Mouse (Mus musculus) stomach, postnatal 0 days (tissue): Measurements from ENCODE around the gene Map2k6. TPM values are rescaled to one million over a fixed set of nuclear protein-coding genes. Genes with fewer than 3 reads are reported as not detected.
A peak's percentile ranks its signal among the peaks of the same experiment; 100 is the strongest.

Experiments used
- ATAC-seq: fragments of 200-750 bp; cut with Nextera tagmentation; 2 replicates; pipeline ENCODE4 v1.8.0; 2017; ENCODE audit not compliant: low FRiP score, low TSS enrichment
- DNase-seq: peaks from one replicate; pipeline ENCODE4 v3.0.0-alpha.2; 2016; ENCODE audit warnings: low spot score
- H3K27ac ChIP-seq: fragments of 300-500 bp; sonication (generic); replicated peaks from 2 replicates; pipeline ENCODE4 v1.5.1; 2014; ENCODE audit warnings: mild to moderate bottlenecking, control low read depth
- H3K27me3 ChIP-seq: fragments of 300-500 bp; sonication (generic); 2 replicates; pipeline ENCODE4 v1.6.1; 2014; ENCODE audit warnings: low read length; ENCODE audit not compliant: control insufficient read depth, insufficient read depth
- H3K36me3 ChIP-seq: fragments of 300-500 bp; sonication (generic); 2 replicates; pipeline ENCODE4 v1.6.1; 2014; ENCODE audit warnings: low read length, mixed read lengths; ENCODE audit not compliant: control insufficient read depth, insufficient read depth
- H3K4me1 ChIP-seq: fragments of 300-500 bp; sonication (generic); replicated peaks from 2 replicates; pipeline ENCODE4 v1.6.1; 2014; ENCODE audit warnings: antibody characterized with exemption; ENCODE audit not compliant: control insufficient read depth, insufficient read depth
- H3K4me2 ChIP-seq: fragments of 300-500 bp; sonication (generic); replicated peaks from 2 replicates; pipeline ENCODE4 v1.6.1; 2014; ENCODE audit warnings: low read depth, mild to moderate bottlenecking, control low read depth, moderate library complexity
- H3K4me3 ChIP-seq: fragments of 300-500 bp; sonication (generic); 2 replicates; pipeline ENCODE4 v1.5.1; 2014; ENCODE audit warnings: low read depth, low read length, control low read depth
- H3K9ac ChIP-seq: fragments of 300-500 bp; sonication (generic); 2 replicates; pipeline ENCODE4 v1.6.1; 2014; ENCODE audit warnings: mild to moderate bottlenecking, low read length, control low read depth, mixed read lengths
- H3K9me3 ChIP-seq: fragments of 300-500 bp; sonication (generic); 2 replicates; pipeline ENCODE4 v1.6.1; 2016; ENCODE audit warnings: low read length; ENCODE audit not compliant: control insufficient read depth
- CTCF ChIP-seq: IDR thresholded peaks from 2 replicates; pipeline ENCODE4 v1.5.1; 2016; ENCODE audit warnings: antibody characterized with exemption, low read depth, mild to moderate bottlenecking, moderate library complexity
- EP300 ChIP-seq: optimal IDR thresholded peaks from 2 replicates; pipeline ENCODE3; 2016; ENCODE audit warnings: antibody characterized with exemption
- whole genome bisulfite sequencing: fragments of 180-500 bp; shearing (Covaris S2); extraction: QIAGEN DNeasy Blood & Tissue Kit; methylation state at CpG from one replicate; pipeline ENCODE4 v1.1.7; 2014; 5-methylcytosine and 5-hydroxymethylcytosine counted together
- polyA plus RNA-seq: library from polyadenylated mRNA; unstranded; fragments of >200 nt; fragmentation: Nextera tagmentation; extraction: Ambion mirVana; gene quantifications from 2 replicates; pipeline ENCODE4 v1.2.1, GENCODE M21; 2015

Gene Map2k6
- polyA plus RNA-seq, 1 experiment from 2014 or later, result 6.0 TPM

DNA sequence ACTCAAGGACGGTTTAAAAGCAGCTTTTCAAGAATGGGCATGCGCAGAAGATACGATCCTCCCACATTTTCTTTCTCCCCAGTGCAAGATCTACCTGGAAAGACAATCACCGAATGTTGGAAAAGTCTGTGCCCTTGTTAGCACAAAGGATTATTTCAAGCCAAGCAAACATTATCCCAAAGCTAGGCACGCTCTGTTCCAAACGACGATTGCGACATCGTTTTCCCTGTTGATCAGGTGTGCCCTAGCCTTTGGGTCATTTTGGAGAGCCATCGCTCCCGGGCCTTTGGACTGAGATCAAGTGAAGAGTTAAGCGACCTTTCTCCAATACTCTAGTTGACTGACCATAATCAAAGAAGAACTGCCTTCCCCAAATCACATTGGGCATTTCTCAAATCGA, 31.3 kb upstream of the Map2k6 start:
- H3K27me3 ChIP-seq, result no peaks in the 10 kb centered on the region
- no peak overlapping the region for H3K4me3 ChIP-seq
- no peaks in the 10 kb centered on the region for H3K36me3 ChIP-seq
- H3K4me1 ChIP-seq, result no peaks in the 10 kb centered on the region
- WGBS, result 71% methylated on average over 13 of the region's 13 CpGs
- TF ChIP-seq EP300 (no peak), CTCF (no peak)
- DNase-seq, result no peak
- H3K9ac ChIP-seq, result no peak overlapping the region
- no peak overlapping the region for H3K27ac ChIP-seq
- no peaks in the 10 kb centered on the region for H3K9me3 ChIP-seq
- no peak overlapping the region for H3K4me2 ChIP-seq
- no peak for ATAC-seq

- no peak overlapping the region for H3K27ac ChIP-seq
- no peaks in the 10 kb centered on the region for H3K4me1 ChIP-seq
- ATAC-seq (no peak), DNase-seq (peak; percentile 20)
- no peaks in the 10 kb centered on the region for H3K27me3 ChIP-seq
- no peaks in the 10 kb centered on the region for H3K36me3 ChIP-seq
- WGBS, result 29% methylated on average over 15 of the region's 15 CpGs
- no peak overlapping the region for H3K9ac ChIP-seq
- no peak overlapping the region for H3K4me3 ChIP-seq
- TF ChIP-seq CTCF, result no peak
- TF ChIP-seq EP300, result no peak
- 0 out of 2 replicates have a peak overlapping the region, but pooled peaks have one; percentile 20 for H3K4me2 ChIP-seq
- H3K9me3 ChIP-seq, result no peaks in the 10 kb centered on the region
Measured at GRCm38 (mm10) chr11:110369312-110370019, 29.5 kb upstream of the Map2k6 start.

DNA sequence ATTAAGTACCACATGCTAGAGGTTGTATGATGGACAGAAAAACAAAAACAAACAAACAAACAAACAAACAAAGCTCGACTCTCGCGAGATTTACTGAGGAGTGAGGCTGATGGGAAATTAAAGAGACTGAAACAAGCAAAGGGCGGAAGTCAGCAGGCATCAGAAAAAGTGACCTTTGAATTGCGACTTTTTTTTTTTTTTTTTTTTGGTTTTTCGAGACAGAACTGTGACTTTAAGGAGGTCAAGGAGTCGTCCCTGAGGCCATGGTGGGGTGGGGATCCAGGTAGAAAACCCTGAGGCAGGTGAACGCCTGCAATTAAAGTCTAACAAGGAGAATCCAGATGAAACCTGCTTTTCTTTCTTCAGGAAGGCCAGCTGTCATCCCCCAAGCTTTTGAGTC, 27.1 kb upstream of the Map2k6 start:
- no peaks in the 10 kb centered on the region for H3K9me3 ChIP-seq
- no peak overlapping the region for H3K4me3 ChIP-seq
- H3K4me1 ChIP-seq, result no peaks in the 10 kb centered on the region
- no peak overlapping the region for H3K9ac ChIP-seq
- ATAC-seq (no peak), DNase-seq (no peak)
- H3K4me2 ChIP-seq, result no peak overlapping the region
- TF ChIP-seq EP300 (no peak), CTCF (no peak)
- no peaks in the 10 kb centered on the region for H3K36me3 ChIP-seq
- WGBS, result 48% methylated on average over 8 of the region's 8 CpGs
- H3K27ac ChIP-seq, result no peak overlapping the region
- no peaks in the 10 kb centered on the region for H3K27me3 ChIP-seq

GRCm38 (mm10) chr11:110372266-110372954, 26.5 kb upstream of the Map2k6 start:
- Histone ChIP-seq H3K9ac (no peak overlapping the region), H3K4me3 (no peak overlapping the region), H3K27me3 (no peaks in the 10 kb centered on the region), H3K4me1 (no peaks in the 10 kb centered on the region), H3K4me2 (no peak overlapping the region), H3K36me3 (no peaks in the 10 kb centered on the region), H3K27ac (no peak overlapping the region), H3K9me3 (no peaks in the 10 kb centered on the region)
- DNase-seq (no peak), ATAC-seq (no peak)
- whole genome bisulfite sequencing, result 68% methylated on average over 14 of the region's 15 CpGs
- no peak for TF ChIP-seq EP300
- no peak for TF ChIP-seq CTCF

GRCm38 (mm10) chr11:110374036-110374435, 24.9 kb upstream of the Map2k6 start:
- no peak overlapping the region for H3K9ac ChIP-seq
- no peak overlapping the region for H3K27ac ChIP-seq
- no peak for ATAC-seq
- H3K9me3 ChIP-seq, result no peaks in the 10 kb centered on the region
- H3K4me2 ChIP-seq, result no peak overlapping the region
- no peaks in the 10 kb centered on the region for H3K36me3 ChIP-seq
- no peak overlapping the region for H3K4me3 ChIP-seq
- H3K27me3 ChIP-seq, result no peaks in the 10 kb centered on the region
- WGBS, result 87% methylated on average over 9 of the region's 9 CpGs
- TF ChIP-seq CTCF (no peak), EP300 (no peak)
- no peaks in the 10 kb centered on the region for H3K4me1 ChIP-seq
- DNase-seq, result no peak
